Mouse (Mus musculus) cerebellum, adult 2 months (tissue): ENCODE results near the gene Tecta. TPM values are rescaled to one million over a fixed set of nuclear protein-coding genes. Genes with fewer than 3 reads are reported as not detected.

ENCODE experiments used
- DNase-seq, 2 experiments: peaks; one replicate each; pipeline ENCODE4 v3.0.0; 2021
- H3K27ac ChIP-seq: fragments of 200-500 bp; 2 replicates; pipeline ENCODE4 v1.5.1; 2012; ENCODE audit warnings: low read length, control low read depth, inconsistent platforms; ENCODE audit not compliant: insufficient read depth
- H3K27me3 ChIP-seq: fragments of 200-500 bp; 2 replicates; pipeline ENCODE4 v1.6.1; 2012; ENCODE audit warnings: inconsistent platforms, mild to moderate bottlenecking, low read length, moderate library complexity; ENCODE audit not compliant: control insufficient read depth, insufficient read depth
- H3K4me1 ChIP-seq: fragments of 200-500 bp; 2 replicates; pipeline ENCODE4 v1.6.1; 2011; ENCODE audit warnings: low read length; ENCODE audit not compliant: control insufficient read depth, insufficient read depth
- H3K4me3 ChIP-seq: fragments of 200-500 bp; replicated peaks from 2 replicates; pipeline ENCODE3; 2011; ENCODE audit warnings: mild to moderate bottlenecking, low read depth, low read length, control low read depth; ENCODE audit not compliant: insufficient read depth
- CTCF ChIP-seq: fragments of 200-500 bp; IDR thresholded peaks from 2 replicates; pipeline ENCODE4 v1.5.1; 2011; ENCODE audit warnings: low read depth, mild to moderate bottlenecking, control low read depth, low read length, moderate library complexity, borderline replicate concordance; ENCODE audit not compliant: insufficient read depth
- POLR2A ChIP-seq: fragments of 200-500 bp; IDR thresholded peaks from 2 replicates; pipeline ENCODE4 v1.6.1; 2011; ENCODE audit warnings: low read length, control low read depth, borderline replicate concordance; ENCODE audit not compliant: insufficient read depth
- WGBS: fragments of 180-500 bp; shearing (Covaris S2); methylation state at CpG from one replicate; pipeline ENCODE4 v1.1.7; 2018; 5-methylcytosine and 5-hydroxymethylcytosine counted together
- polyA plus RNA-seq: library from polyadenylated mRNA; depleted of rRNA; stranded (reverse); fragments of >200 nt; gene quantifications from 2 replicates; pipeline ENCODE4 v1.2.3, GENCODE M21; 2012

Tecta gene
- polyA plus RNA-seq, 1 experiment: 0.23 TPM

- no peak for TF ChIP-seq CTCF
- TF ChIP-seq POLR2A: no peak
- Histone ChIP-seq H3K4me1 (no peaks in the 10 kb centered on the region), H3K27ac (no peak overlapping the region), H3K4me3 (no peak overlapping the region), H3K27me3 (no peaks in the 10 kb centered on the region)
- DNase-seq: no peak
Measured at GRCm38 (mm10) chr9:42346297-42346696, 53.4 kb downstream of the Tecta start.

GRCm38 (mm10) chr9:42339151-42339550 lies 60.6 kb downstream of the Tecta start:
- no peaks in the 10 kb centered on the region for H3K4me1 ChIP-seq
- no peak for DNase-seq
- H3K27ac ChIP-seq: no peak overlapping the region
- no peaks in the 10 kb centered on the region for H3K27me3 ChIP-seq
- TF ChIP-seq CTCF (no peak), POLR2A (no peak)
- WGBS: 45% methylated on average over 4 of the region's 4 CpGs
- H3K4me3 ChIP-seq: no peak overlapping the region

GRCm38 (mm10) chr9:42337026-42337425 lies 62.7 kb downstream of the Tecta start:
- H3K4me1 ChIP-seq: no peaks in the 10 kb centered on the region
- H3K4me3 ChIP-seq: no peak overlapping the region
- WGBS: 78% methylated on average over 13 of the region's 13 CpGs
- no peaks in the 10 kb centered on the region for H3K27me3 ChIP-seq
- TF ChIP-seq POLR2A: no peak
- no peak for TF ChIP-seq CTCF
- no peak overlapping the region for H3K27ac ChIP-seq
- no peak for DNase-seq

- Histone ChIP-seq H3K27me3 (no peaks in the 10 kb centered on the region), H3K27ac (no peak overlapping the region), H3K4me3 (no peak overlapping the region), H3K4me1 (no peaks in the 10 kb centered on the region)
- TF ChIP-seq CTCF: no peak
- TF ChIP-seq POLR2A: no peak
- no peak for DNase-seq
- 91% methylated on average over 1 of the region's 1 CpGs for WGBS
Measured at GRCm38 (mm10) chr9:42336575-42336974, 63.2 kb downstream of the Tecta start.

GRCm38 (mm10) chr9:42334885-42335284 lies 64.8 kb downstream of the Tecta start:
- H3K27ac ChIP-seq: no peak overlapping the region
- TF ChIP-seq CTCF (no peak), POLR2A (no peak)
- no peak for DNase-seq
- H3K27me3 ChIP-seq: no peaks in the 10 kb centered on the region
- H3K4me1 ChIP-seq: no peaks in the 10 kb centered on the region
- 91% methylated on average over 3 of the region's 3 CpGs for WGBS
- H3K4me3 ChIP-seq: no peak overlapping the region

GRCm38 (mm10) chr9:42332692-42333091 lies 67.0 kb downstream of the Tecta start:
- H3K4me1 ChIP-seq: no peaks in the 10 kb centered on the region
- WGBS: 31% methylated on average over 12 of the region's 12 CpGs
- no peak for DNase-seq
- H3K27ac ChIP-seq: no peak overlapping the region
- H3K4me3 ChIP-seq: no peak overlapping the region
- TF ChIP-seq CTCF (no peak), POLR2A (no peak)
- no peaks in the 10 kb centered on the region for H3K27me3 ChIP-seq

- Histone ChIP-seq H3K27me3 (no peaks in the 10 kb centered on the region), H3K4me1 (no peaks in the 10 kb centered on the region), H3K4me3 (no peak overlapping the region), H3K27ac (no peak overlapping the region)
- WGBS: 94% methylated on average over 7 of the region's 7 CpGs
- no peak for DNase-seq
- TF ChIP-seq CTCF: no peak
- TF ChIP-seq POLR2A: no peak
Measured at GRCm38 (mm10) chr9:42331341-42331740, 68.4 kb downstream of the Tecta start.

- DNase-seq: peak in 1 of 2 experiments; percentile 5
- TF ChIP-seq CTCF (no peak), POLR2A (no peak)
- H3K27me3 ChIP-seq: no peaks in the 10 kb centered on the region
- no peak overlapping the region for H3K4me3 ChIP-seq
- H3K27ac ChIP-seq: no peak overlapping the region
- H3K4me1 ChIP-seq: no peaks in the 10 kb centered on the region
- 18% methylated on average over 9 of the region's 9 CpGs for WGBS
Measured at GRCm38 (mm10) chr9:42329753-42330152, 70.0 kb downstream of the Tecta start.
